ENCODE assay signal across 11 mouse cellular contexts in the genomic region with DNA sequence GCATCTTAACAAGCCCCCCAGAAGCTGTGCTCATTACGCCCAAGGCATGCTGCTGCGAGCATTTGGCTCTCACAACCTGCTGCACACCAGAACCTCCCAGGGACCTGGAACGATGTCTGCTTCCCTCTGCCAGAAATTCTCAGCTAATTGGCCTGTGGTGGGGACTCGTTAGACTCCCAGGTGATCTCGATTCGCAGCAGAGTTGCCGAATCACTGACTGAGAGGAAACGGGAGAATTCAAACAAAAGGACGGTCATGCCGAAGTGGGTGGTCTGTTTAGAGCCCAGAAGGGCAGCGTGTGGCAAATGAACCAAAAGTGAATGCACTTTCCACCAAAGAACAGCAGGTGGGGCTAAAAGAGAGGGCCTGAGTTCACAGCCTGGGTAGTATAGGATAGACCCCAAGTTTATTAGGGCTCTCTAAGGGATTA.
DNase-seq lines count a peak whose midpoint lies in the region; ATAC-seq and TF ChIP-seq lines count a peak whose summit lies in the region.
"Had no signal": no experiment of that assay in that cellular context is flagged by ENCODE, and none has a peak within 500 bp of the region (broad histone marks: within the 10 kb centered on the region; RNA-seq: fewer than 3 reads in every experiment).

No protein-coding gene starts in this region.

- peak; percentile 77 for TF ChIP-seq CTCF in midbrain, postnatal 0 days (IDR thresholded peaks at IDR 0.05)

- no peak overlapping the region for H3K4me2 ChIP-seq in midbrain, postnatal 0 days (ENCODE audit: low read depth, low read length, poor library complexity, severe bottlenecking)

- WGBS in midbrain, postnatal 0 days = 12% methylated on average over 11 of the region's 11 CpGs

- peak; percentile 16; the same call in 1 of the 2 replicates for ATAC-seq in midbrain, postnatal 0 days (ENCODE audit: low FRiP score)
- ATAC-seq: inflammation-experienced regulatory T-cells, adult 6 months; Patski had no signal

- peak; percentile 28 for DNase-seq in layer of hippocampus, adult 9-11 months
- DNase-seq in layer of hippocampus, adult 9-10 months (ENCODE audit: low spot score) = no peak
- DNase-seq in brain, adult 2 months (ENCODE audit: low read depth, low spot score) = peak; percentile 67
- peak; percentile 48 for DNase-seq in embryo, embryonic 9.5 days (ENCODE audit: extremely low spot score)
- peak; percentile 66 for DNase-seq in midbrain, postnatal 0 days (ENCODE audit: low spot score)
- DNase-seq in adipocyte (ENCODE audit: low spot score) = no peak
- no peak for DNase-seq in heart, postnatal 25 days (ENCODE audit: low spot score)
- no peak for DNase-seq in left cerebral cortex, adult 8-10 months (ENCODE audit: low spot score in 2 of 2)
- DNase-seq: lung, postnatal 14 days had no signal

- H3K4me3 ChIP-seq in midbrain, postnatal 0 days (ENCODE audit: low read depth, low read length) = no peak overlapping the region

- no peaks in the 10 kb centered on the region for H3K36me3 ChIP-seq in midbrain, postnatal 0 days (ENCODE audit: insufficient read depth, low read length)

- H3K27me3 ChIP-seq in midbrain, postnatal 0 days (ENCODE audit: insufficient read depth, low read length) = no peaks in the 10 kb centered on the region

- no peak overlapping the region for H3K27ac ChIP-seq in midbrain, postnatal 0 days (ENCODE audit: low read depth, low read length)

- 0 out of 2 replicates have a peak overlapping the region, but pooled peaks have one; percentile 19 for H3K9ac ChIP-seq in midbrain, postnatal 0 days (replicated peaks; ENCODE audit: low read length, poor library complexity, severe bottlenecking)

- no peaks in the 10 kb centered on the region for H3K9me3 ChIP-seq in midbrain, postnatal 0 days (ENCODE audit: low read length)

- H3K4me1 ChIP-seq in midbrain, postnatal 0 days (ENCODE audit: insufficient read depth, low read length) = no peaks in the 10 kb centered on the region

- intact Hi-C loops in heart, postnatal 25 days (cut with DNase I) = no loop called here

Comparison
In these comparisons a context has a peak if more than half of its experiments do, and no peak if none do; other contexts are left out.
1. DNase-seq: peak in layer of hippocampus, adult 9-11 months (single experiment), brain, adult 2 months (single experiment), embryo, embryonic 9.5 days (single experiment) and midbrain, postnatal 0 days (single experiment); none in layer of hippocampus, adult 9-10 months (single experiment), adipocyte (single experiment), heart, postnatal 25 days (single experiment) and left cerebral cortex, adult 8-10 months (0 of 2).